Mouse (Mus musculus) cortical plate, adult 2 months (tissue): ENCODE data around the gene Plekhm3.

Source experiments
- CTCF ChIP-seq: fragments of 200-500 bp; IDR thresholded peaks from 2 replicates; pipeline ENCODE4 v1.5.1; 2011; ENCODE audit warnings: mild to moderate bottlenecking, control low read depth, low read length; ENCODE audit not compliant: insufficient read depth; ENCODE audit errors: extremely low read depth
- POLR2A ChIP-seq: fragments of 200-500 bp; IDR thresholded peaks from 2 replicates; pipeline ENCODE4 v1.6.1; 2011; ENCODE audit warnings: mild to moderate bottlenecking, low read length, control low read depth; ENCODE audit not compliant: insufficient read depth; ENCODE audit errors: extremely low read depth

GRCm38 (mm10) chr1:64847565-64847964, 109.1 kb downstream of the Plekhm3 start:
- no peak for TF ChIP-seq POLR2A
- no peak for TF ChIP-seq CTCF
